Mouse (Mus musculus): Measurements from ENCODE around the gene Cds2. TPM values are rescaled to one million over a fixed set of nuclear protein-coding genes. Genes with fewer than 3 reads are reported as not detected.
"Not testable (repeated sequence)": the region's sequence is repeated elsewhere in the genome, so short reads cannot be mapped to it uniquely, and the experiment has no call there.

Cds2 gene
- polyA plus RNA-seq, 1 experiment from 2014 or later: 47.6 TPM

DNA sequence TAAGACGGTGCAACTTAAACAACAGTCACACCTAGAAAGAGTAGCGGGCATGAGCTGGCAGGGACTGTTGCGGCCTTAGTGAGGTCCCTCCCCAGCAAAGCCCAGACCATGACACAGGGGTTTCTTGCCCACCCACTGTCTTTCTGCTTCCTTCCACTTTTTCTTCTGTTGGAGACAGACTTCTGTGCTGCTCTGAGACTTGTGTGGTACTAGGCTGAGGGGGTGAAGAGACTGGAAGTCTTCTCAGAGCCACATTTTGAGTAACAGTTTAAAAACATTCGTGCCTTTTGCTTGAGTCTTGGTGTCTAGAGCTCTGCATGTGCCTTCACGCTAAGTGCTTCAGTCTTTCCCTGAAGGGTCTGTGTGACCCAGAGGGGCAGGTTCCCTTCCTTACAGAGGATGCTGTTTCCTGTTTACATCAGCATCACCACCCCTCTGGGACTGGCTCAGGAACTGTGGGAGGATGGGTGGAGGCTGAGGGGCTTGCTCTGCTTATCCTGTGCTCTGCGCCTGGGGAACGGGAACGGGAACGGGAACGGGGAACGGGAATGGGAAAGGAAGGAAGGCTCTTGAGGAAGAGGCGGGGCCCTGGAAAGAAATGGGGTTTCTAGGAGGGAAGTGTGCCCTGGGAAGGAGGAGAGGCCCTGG lies 21.7 kb downstream of the Cds2 start:
- H3K4me2 ChIP-seq (replicated peaks): no peak overlapping the region
- no peaks in the 10 kb centered on the region for H3K27me3 ChIP-seq (replicated peaks)
- peaks cover 6% of the 10 kb centered on the region; the same call in 1 of the 2 replicates for H3K36me3 ChIP-seq
- ATAC-seq (ENCODE audit: low FRiP score, low read depth): no peak
- WGBS: 85% methylated on average over 12 of the region's 12 CpGs
- H3K27ac ChIP-seq: no peak overlapping the region
- H3K9ac ChIP-seq: no peak overlapping the region
- no peak overlapping the region for H3K4me3 ChIP-seq
- H3K9me3 ChIP-seq: no peaks in the 10 kb centered on the region
- peaks cover 28% of the 10 kb centered on the region for H3K4me1 ChIP-seq

GRCm38 (mm10) chr2:132285722-132286121 lies 22.8 kb downstream of the Cds2 start:
- 94% methylated on average over 5 of the region's 5 CpGs for WGBS
- not testable (repeated sequence) for H3K4me2 ChIP-seq (replicated peaks); H3K36me3 ChIP-seq; H3K27me3 ChIP-seq (replicated peaks); ATAC-seq (ENCODE audit: low FRiP score, low read depth); H3K27ac ChIP-seq; H3K9ac ChIP-seq; H3K9me3 ChIP-seq; H3K4me3 ChIP-seq
- H3K4me1 ChIP-seq: peaks cover 28% of the 10 kb centered on the region

- H3K9ac ChIP-seq: no peak overlapping the region
- no peaks in the 10 kb centered on the region for H3K27me3 ChIP-seq (replicated peaks)
- no peak overlapping the region for H3K4me3 ChIP-seq
- H3K9me3 ChIP-seq: no peaks in the 10 kb centered on the region
- H3K4me2 ChIP-seq (replicated peaks): no peak overlapping the region
- H3K4me1 ChIP-seq: peaks cover 33% of the 10 kb centered on the region
- 91% methylated on average over 9 of the region's 9 CpGs for WGBS
- H3K27ac ChIP-seq: no peak overlapping the region
- ATAC-seq (ENCODE audit: low FRiP score, low read depth): no peak
- peaks cover 3% of the 10 kb centered on the region; the same call in 1 of the 2 replicates for H3K36me3 ChIP-seq
These were observed 23.6 kb downstream of the Cds2 start for GRCm38 (mm10) chr2:132286376-132287076.

GRCm38 (mm10) chr2:132289213-132289612 lies 26.3 kb downstream of the Cds2 start:
- ATAC-seq (ENCODE audit: low FRiP score, low read depth); H3K4me2 ChIP-seq (replicated peaks); H3K4me3 ChIP-seq; H3K9me3 ChIP-seq; H3K9ac ChIP-seq; H3K27ac ChIP-seq; H3K27me3 ChIP-seq (replicated peaks): not testable (repeated sequence)
- 85% methylated on average over 5 of the region's 7 CpGs for WGBS
- Histone ChIP-seq H3K4me1 (peaks cover 17% of the 10 kb centered on the region), H3K36me3 (peaks cover 11% of the 10 kb centered on the region)

- H3K27me3 ChIP-seq (replicated peaks): no peaks in the 10 kb centered on the region
- no peak overlapping the region for H3K27ac ChIP-seq
- no peak overlapping the region for H3K9ac ChIP-seq
- no peaks in the 10 kb centered on the region for H3K9me3 ChIP-seq
- H3K4me2 ChIP-seq (replicated peaks): no peak overlapping the region
- peaks cover 17% of the 10 kb centered on the region for H3K4me1 ChIP-seq
- WGBS: 79% methylated on average over 6 of the region's 6 CpGs
- no peak for ATAC-seq (ENCODE audit: low FRiP score, low read depth)
- peaks cover 23% of the 10 kb centered on the region for H3K36me3 ChIP-seq
- H3K4me3 ChIP-seq: no peak overlapping the region
These were observed 27.9 kb downstream of the Cds2 start for GRCm38 (mm10) chr2:132290808-132291207.

DNA sequence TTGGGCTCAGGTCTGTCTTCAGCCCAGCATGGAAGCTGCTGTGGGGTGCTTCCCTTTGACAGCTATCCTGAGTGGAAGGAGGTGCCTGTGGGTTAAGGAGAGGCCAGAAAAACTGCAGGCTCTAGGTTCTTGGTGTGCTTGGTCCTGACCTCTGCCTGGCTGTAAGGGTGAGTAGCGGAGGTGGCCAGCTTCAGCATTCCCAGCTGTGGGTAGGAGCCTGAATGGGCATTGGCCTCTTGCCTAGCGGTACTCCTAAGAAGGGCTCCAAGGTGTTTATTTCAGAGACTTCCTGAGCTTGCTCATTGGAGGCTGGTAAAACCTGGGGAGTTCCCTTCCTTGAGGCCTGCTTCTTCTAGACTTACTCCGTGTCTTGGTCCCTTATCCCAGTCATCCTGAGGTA lies 28.3 kb downstream of the Cds2 start:
- no peaks in the 10 kb centered on the region for H3K27me3 ChIP-seq (replicated peaks)
- H3K27ac ChIP-seq: no peak overlapping the region
- H3K9ac ChIP-seq: no peak overlapping the region
- no peak for ATAC-seq (ENCODE audit: low FRiP score, low read depth)
- no peak overlapping the region for H3K4me2 ChIP-seq (replicated peaks)
- peaks cover 17% of the 10 kb centered on the region for H3K4me1 ChIP-seq
- peaks cover 26% of the 10 kb centered on the region for H3K36me3 ChIP-seq
- 72% methylated on average over 3 of the region's 3 CpGs for WGBS
- H3K4me3 ChIP-seq: no peak overlapping the region
- H3K9me3 ChIP-seq: no peaks in the 10 kb centered on the region

- Histone ChIP-seq H3K36me3 (peaks cover 26% of the 10 kb centered on the region), H3K4me1 (peaks cover 17% of the 10 kb centered on the region), H3K4me3 (no peak overlapping the region), H3K9me3 (no peaks in the 10 kb centered on the region), H3K27me3 (replicated peaks) (no peaks in the 10 kb centered on the region), H3K27ac (no peak overlapping the region), H3K4me2 (replicated peaks) (no peak overlapping the region), H3K9ac (no peak overlapping the region)
- ATAC-seq (ENCODE audit: low FRiP score, low read depth): peak; percentile 36; the same call in 1 of the 2 replicates
- 34% methylated on average over 4 of the region's 4 CpGs for WGBS
These were observed 29.1 kb downstream of the Cds2 start for GRCm38 (mm10) chr2:132292083-132292482.

DNA sequence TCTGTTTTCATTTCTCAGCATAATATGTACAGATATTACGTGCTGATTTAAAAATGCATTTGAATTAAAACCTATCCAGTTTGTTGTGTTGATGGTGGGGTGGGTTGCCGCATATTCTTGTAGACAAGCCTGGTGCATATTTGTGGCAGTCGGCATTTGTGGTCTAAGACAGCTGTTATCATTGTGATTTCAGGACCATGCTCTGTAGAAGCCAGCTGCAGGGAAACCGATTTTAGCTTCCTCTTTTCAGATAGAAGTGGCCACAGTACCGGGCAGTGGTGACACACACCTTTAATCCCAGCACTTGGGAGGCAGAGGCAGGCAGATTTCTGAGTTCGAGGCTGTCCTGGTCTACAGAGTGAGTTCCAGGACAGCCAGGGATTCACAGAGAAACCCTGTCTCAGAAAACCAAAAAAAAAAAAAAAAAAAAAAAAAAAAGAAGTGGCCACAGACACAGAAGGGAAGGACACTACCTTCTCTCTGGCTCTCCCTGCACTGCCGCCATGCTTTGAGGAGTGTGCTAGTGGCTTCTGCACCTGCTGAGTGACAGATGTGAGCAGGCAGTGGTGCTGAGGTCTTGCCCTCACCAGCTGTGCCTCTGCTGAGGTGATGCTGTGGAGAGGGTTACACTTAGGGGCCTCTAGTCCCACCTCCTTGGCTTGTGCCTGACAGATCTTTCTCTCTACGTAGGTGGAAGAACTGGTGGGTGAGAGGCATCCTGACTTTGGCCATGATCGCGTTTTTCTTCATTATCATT lies 30.9 kb downstream of the Cds2 start:
- H3K27ac ChIP-seq: no peak overlapping the region
- H3K9me3 ChIP-seq: no peaks in the 10 kb centered on the region
- 91% methylated on average over 10 of the region's 10 CpGs for WGBS
- H3K4me3 ChIP-seq: no peak overlapping the region
- no peak overlapping the region for H3K4me2 ChIP-seq (replicated peaks)
- peaks cover 42% of the 10 kb centered on the region for H3K36me3 ChIP-seq
- H3K27me3 ChIP-seq (replicated peaks): no peaks in the 10 kb centered on the region
- peaks cover 17% of the 10 kb centered on the region for H3K4me1 ChIP-seq
- no peak for ATAC-seq (ENCODE audit: low FRiP score, low read depth)
- no peak overlapping the region for H3K9ac ChIP-seq

GRCm38 (mm10) chr2:132298250-132298649 lies 35.3 kb downstream of the Cds2 start:
- no peaks in the 10 kb centered on the region for H3K4me1 ChIP-seq
- H3K4me3 ChIP-seq: no peak overlapping the region
- H3K27ac ChIP-seq: no peak overlapping the region
- no peak overlapping the region for H3K9ac ChIP-seq
- H3K36me3 ChIP-seq: peaks cover 72% of the 10 kb centered on the region
- H3K4me2 ChIP-seq (replicated peaks): no peak overlapping the region
- H3K9me3 ChIP-seq: no peaks in the 10 kb centered on the region
- 94% methylated on average over 4 of the region's 4 CpGs for WGBS
- H3K27me3 ChIP-seq (replicated peaks): no peaks in the 10 kb centered on the region
- ATAC-seq (ENCODE audit: low FRiP score, low read depth): no peak

DNA sequence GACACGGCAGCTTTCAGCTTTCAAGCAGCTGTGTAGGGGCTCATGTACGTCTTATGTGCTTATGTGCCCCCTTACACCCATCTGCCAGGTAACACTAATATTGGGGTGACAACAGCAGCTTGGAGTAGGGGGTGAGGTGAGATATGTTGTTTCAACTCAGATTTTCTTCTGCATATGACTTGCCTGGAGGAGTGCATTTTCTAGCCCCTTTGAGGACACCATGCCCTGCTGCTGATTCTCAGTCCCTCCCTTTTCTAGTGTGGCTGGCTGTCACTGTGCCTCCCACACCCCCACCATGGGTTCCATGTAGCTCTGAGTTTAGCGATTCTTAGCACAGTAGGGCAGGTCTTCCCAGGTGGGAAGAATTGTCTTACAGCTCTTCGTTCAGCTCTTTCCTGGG lies 38.5 kb downstream of the Cds2 start:
- no peak for ATAC-seq (ENCODE audit: low FRiP score, low read depth)
- WGBS: 94% methylated on average over 4 of the region's 4 CpGs
- H3K27ac ChIP-seq: no peak overlapping the region
- no peaks in the 10 kb centered on the region for H3K4me1 ChIP-seq
- no peak overlapping the region for H3K4me3 ChIP-seq
- no peaks in the 10 kb centered on the region for H3K27me3 ChIP-seq (replicated peaks)
- peaks cover 70% of the 10 kb centered on the region for H3K36me3 ChIP-seq
- H3K9me3 ChIP-seq: no peaks in the 10 kb centered on the region
- H3K9ac ChIP-seq: no peak overlapping the region
- H3K4me2 ChIP-seq (replicated peaks): no peak overlapping the region

GRCm38 (mm10) chr2:132305165-132305564 lies 42.2 kb downstream of the Cds2 start:
- no peaks in the 10 kb centered on the region for H3K9me3 ChIP-seq
- no peak overlapping the region for H3K4me2 ChIP-seq (replicated peaks)
- H3K9ac ChIP-seq: no peak overlapping the region
- no peak overlapping the region for H3K4me3 ChIP-seq
- ATAC-seq (ENCODE audit: low FRiP score, low read depth): no peak
- H3K4me1 ChIP-seq: no peaks in the 10 kb centered on the region
- H3K27me3 ChIP-seq (replicated peaks): no peaks in the 10 kb centered on the region
- H3K36me3 ChIP-seq: peaks cover 80% of the 10 kb centered on the region
- no peak overlapping the region for H3K27ac ChIP-seq
- WGBS: 93% methylated on average over 7 of the region's 7 CpGs

DNA sequence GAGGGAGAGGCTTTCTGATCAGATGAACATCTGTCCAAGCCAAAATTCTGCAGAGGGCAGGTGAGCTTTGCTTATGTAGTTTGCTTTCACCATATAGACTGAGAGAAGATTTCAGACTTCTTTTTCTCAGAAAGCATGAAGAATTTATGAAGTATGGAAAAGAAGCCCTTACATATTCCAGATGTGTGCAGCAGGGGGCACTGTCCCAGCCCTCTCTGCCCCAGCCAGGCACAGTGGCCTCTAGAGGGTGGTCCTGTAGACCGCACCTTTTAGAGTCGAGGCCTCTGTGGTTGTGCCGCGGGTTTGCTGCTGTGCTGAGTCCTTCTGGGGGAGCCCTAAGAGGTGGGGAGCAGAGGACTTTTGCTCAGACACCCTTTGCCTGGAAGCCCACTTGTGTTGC lies 43.0 kb downstream of the Cds2 start:
- Histone ChIP-seq H3K4me1 (no peaks in the 10 kb centered on the region), H3K36me3 (peaks cover 78% of the 10 kb centered on the region), H3K27ac (no peak overlapping the region), H3K9me3 (no peaks in the 10 kb centered on the region), H3K4me3 (no peak overlapping the region), H3K27me3 (replicated peaks) (no peaks in the 10 kb centered on the region), H3K9ac (no peak overlapping the region), H3K4me2 (replicated peaks) (no peak overlapping the region)
- ATAC-seq (ENCODE audit: low FRiP score, low read depth): peak; percentile 56; the same call in 1 of the 2 replicates
- WGBS: 67% methylated on average over 4 of the region's 4 CpGs

All from neural tube, embryonic 12.5 days (tissue).